Mouse (Mus musculus) MEL (cell line): ENCODE measurements at regions not wholly inside any gene's neighbourhood (a gene's known extent, or its start where the extent isn't known, plus 50 kb on each side); places are given as distances from the start of the nearest gene placed in this dataset.

Experiments
- CTCF ChIP-seq, 3 experiments: IDR thresholded peaks in 2 of 3; conservative IDR thresholded peaks in 1 of 3; 2 replicates each; pipeline ENCODE4 v1.5.1; 2011 to 2012; ENCODE audit warnings: low read length in 3 of 3, low read depth in 2 of 3, mild to moderate bottlenecking in 2 of 3, improper control_type of control experiment in 1 of 3, inconsistent platforms in 1 of 3, mixed read lengths in 1 of 3, moderate library complexity in 1 of 3; ENCODE audit not compliant: control insufficient read depth in 1 of 3, insufficient read depth in 1 of 3, poor library complexity in 1 of 3, severe bottlenecking in 1 of 3
- MAX ChIP-seq: IDR thresholded peaks from 2 replicates; pipeline ENCODE4 v1.6.1; 2011; ENCODE audit warnings: low read length, improper control_type of control experiment
- RCOR1 ChIP-seq: IDR thresholded peaks from 2 replicates; pipeline ENCODE4 v1.6.1; 2012; ENCODE audit warnings: low read depth, mild to moderate bottlenecking, inconsistent platforms, low read length, improper control_type of control experiment

DNA sequence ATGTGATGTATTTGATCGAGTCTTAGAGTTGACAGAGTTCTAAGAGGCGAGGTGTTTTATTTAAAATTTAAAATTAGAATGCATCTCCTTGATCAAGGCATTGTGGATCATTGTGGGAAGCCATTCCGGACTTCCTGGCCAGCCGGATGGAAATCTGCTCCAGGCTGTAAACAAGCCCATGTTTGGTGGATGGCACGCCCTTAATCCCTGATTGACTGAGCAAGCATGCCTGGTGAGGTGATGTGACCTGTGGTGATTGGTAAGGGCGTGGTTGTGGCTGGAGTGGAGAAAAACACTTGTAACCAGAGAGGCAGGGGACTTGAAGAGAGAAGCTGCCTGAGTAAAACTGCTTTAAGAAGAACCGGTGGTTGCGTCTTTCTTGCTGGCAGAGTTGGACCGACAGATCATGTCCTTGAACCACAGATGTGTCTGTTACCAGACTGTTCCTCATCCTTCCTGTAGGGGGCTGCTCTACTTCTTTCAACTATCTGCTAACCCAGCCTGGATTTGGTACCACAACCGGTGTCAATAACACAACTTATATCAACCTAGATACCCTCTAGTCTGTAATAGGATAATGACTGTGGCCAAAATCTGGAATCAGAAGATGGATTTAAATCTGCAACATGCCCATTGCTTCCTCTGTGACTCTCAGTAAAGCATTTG is 164.4 kb downstream of the Ifng start:
- TF ChIP-seq MAX (no peak), RCOR1 (no peak), CTCF (IDR thresholded peaks at IDR 0.05 in 2 of 3, conservative IDR thresholded peaks at IDR 0.05 in 1 of 3; ENCODE audit: control insufficient read depth in 1 of 3, insufficient read depth in 1 of 3, low read depth in 2 of 3, low read length in 3 of 3, poor library complexity in 1 of 3, severe bottlenecking in 1 of 3) (no peak)
